Mouse (Mus musculus): ENCODE results near the gene Ndufab1. TPM values are rescaled to one million over a fixed set of nuclear protein-coding genes. Genes with fewer than 3 reads are reported as not detected.
"Not testable (repeated sequence)": the region's sequence is repeated elsewhere in the genome, so short reads cannot be mapped to it uniquely, and the experiment has no call there.

Ndufab1 gene
- 757 and 815 TPM in 2 replicates for polyA plus RNA-seq (2016; fragmentation: Nextera tagmentation; extraction: Ambion mirVana)

- Histone ChIP-seq H3K4me3 (peak within 1 kb of the TSS; percentile 75), H3K27ac (replicated peaks) (peak within 1 kb of the TSS; percentile 93), H3K27me3 (ENCODE audit: low read depth, poor library complexity, severe bottlenecking) (no peaks in the 10 kb centered on the region), H3K36me3 (peaks cover 28% of the 10 kb centered on the region), H3K9me3 (replicated peaks) (no peaks in the 10 kb centered on the region), H3K4me1 (peaks cover 17% of the 10 kb centered on the region)
- peak; percentile 88 for DNase-seq (ENCODE audit: low spot score)
- WGBS = under 1% methylated on average over 43 of the region's 43 CpGs
Observed at GRCm38 (mm10) chr7:122101747-122102244, at the start of gene Ndufab1. Gene Ndufab1 (minus strand): TSS chr7:122101886.

- no peak for DNase-seq (ENCODE audit: low spot score)
- Histone ChIP-seq H3K36me3 (peaks cover 96% of the 10 kb centered on the region), H3K27ac (replicated peaks) (no peak overlapping the region), H3K27me3 (ENCODE audit: low read depth, poor library complexity, severe bottlenecking) (no peaks in the 10 kb centered on the region), H3K9me3 (replicated peaks) (no peaks in the 10 kb centered on the region), H3K4me1 (no peaks in the 10 kb centered on the region), H3K4me3 (no peak overlapping the region)
Observed at GRCm38 (mm10) chr7:122140991-122141390, 39.3 kb upstream of the Ndufab1 start.

- WGBS = 92% methylated on average over 5 of the region's 5 CpGs
- H3K36me3 ChIP-seq = peaks cover 81% of the 10 kb centered on the region
Observed at GRCm38 (mm10) chr7:122138190-122138589, 36.5 kb upstream of the Ndufab1 start.

GRCm38 (mm10) chr7:122137071-122137470 lies 35.4 kb upstream of the Ndufab1 start:
- H3K36me3 ChIP-seq = peaks cover 72% of the 10 kb centered on the region
- H3K27me3 ChIP-seq (ENCODE audit: low read depth, poor library complexity, severe bottlenecking) = no peaks in the 10 kb centered on the region
- H3K4me1 ChIP-seq = peaks cover 10% of the 10 kb centered on the region
- no peaks in the 10 kb centered on the region for H3K9me3 ChIP-seq (replicated peaks)
- no peak overlapping the region for H3K4me3 ChIP-seq
- no peak overlapping the region for H3K27ac ChIP-seq (replicated peaks)
- DNase-seq (ENCODE audit: low spot score) = no peak

More at GRCm38 (mm10) chr7:122138190-122138589, 36.5 kb upstream of the Ndufab1 start:
- Histone ChIP-seq H3K27ac (replicated peaks) (no peak overlapping the region), H3K9me3 (replicated peaks) (no peaks in the 10 kb centered on the region), H3K27me3 (ENCODE audit: low read depth, poor library complexity, severe bottlenecking) (no peaks in the 10 kb centered on the region), H3K4me3 (no peak overlapping the region), H3K4me1 (peaks cover 8% of the 10 kb centered on the region)
- DNase-seq (ENCODE audit: low spot score) = no peak

- Histone ChIP-seq H3K4me3 (no peak overlapping the region), H3K36me3 (peaks cover 52% of the 10 kb centered on the region), H3K4me1 (peaks cover 19% of the 10 kb centered on the region), H3K27me3 (ENCODE audit: low read depth, poor library complexity, severe bottlenecking) (no peaks in the 10 kb centered on the region), H3K27ac (replicated peaks) (no peak overlapping the region), H3K9me3 (replicated peaks) (no peaks in the 10 kb centered on the region)
- 72% methylated on average over 10 of the region's 10 CpGs for WGBS
- DNase-seq (ENCODE audit: low spot score) = peak; percentile 24
Observed at GRCm38 (mm10) chr7:122135070-122135469, 33.4 kb upstream of the Ndufab1 start.

GRCm38 (mm10) chr7:122133338-122133625 lies 31.6 kb upstream of the Ndufab1 start:
- Histone ChIP-seq H3K27ac (replicated peaks) (peak overlapping the region; percentile 93), H3K4me1 (peaks cover 19% of the 10 kb centered on the region), H3K36me3 (peaks cover 49% of the 10 kb centered on the region), H3K9me3 (replicated peaks) (no peaks in the 10 kb centered on the region), H3K27me3 (ENCODE audit: low read depth, poor library complexity, severe bottlenecking) (no peaks in the 10 kb centered on the region), H3K4me3 (peak overlapping the region; percentile 94)
- WGBS = 20% methylated on average over 8 of the region's 8 CpGs
- DNase-seq (ENCODE audit: low spot score) = no peak

GRCm38 (mm10) chr7:122132497-122133337 lies 31.0 kb upstream of the Ndufab1 start, which contains the start of the genes Palb2 and Dctn5:
Gene Palb2 (minus strand): TSS chr7:122132985.
Gene Dctn5 (plus strand): TSS chr7:122133041.
- H3K27ac ChIP-seq (replicated peaks) = peak within 1 kb of the TSS; percentile 93

GRCm38 (mm10) chr7:122131834-122132233 lies 30.1 kb upstream of the Ndufab1 start:
- Histone ChIP-seq H3K27me3 (ENCODE audit: low read depth, poor library complexity, severe bottlenecking) (no peaks in the 10 kb centered on the region), H3K4me3 (peak overlapping the region; percentile 94), H3K9me3 (replicated peaks) (no peaks in the 10 kb centered on the region), H3K4me1 (peaks cover 19% of the 10 kb centered on the region), H3K36me3 (peaks cover 49% of the 10 kb centered on the region), H3K27ac (replicated peaks) (no peak overlapping the region)
- no peak for DNase-seq (ENCODE audit: low spot score)

More at GRCm38 (mm10) chr7:122132497-122133337, 31.0 kb upstream of the Ndufab1 start, which contains the start of the genes Palb2 and Dctn5:
- no peaks in the 10 kb centered on the region for H3K27me3 ChIP-seq (ENCODE audit: low read depth, poor library complexity, severe bottlenecking)
- H3K4me3 ChIP-seq = peak within 1 kb of the TSS; percentile 94
- peak; percentile 98 for DNase-seq (ENCODE audit: low spot score)
- H3K4me1 ChIP-seq = peaks cover 19% of the 10 kb centered on the region
- under 1% methylated on average over 54 of the region's 54 CpGs for WGBS
- H3K36me3 ChIP-seq = peaks cover 49% of the 10 kb centered on the region
- H3K9me3 ChIP-seq (replicated peaks) = no peaks in the 10 kb centered on the region

GRCm38 (mm10) chr7:122126946-122127345 lies 25.3 kb upstream of the Ndufab1 start:
- H3K27ac ChIP-seq (replicated peaks) = no peak overlapping the region
- H3K4me1 ChIP-seq = peaks cover 7% of the 10 kb centered on the region
- no peak overlapping the region for H3K4me3 ChIP-seq
- H3K36me3 ChIP-seq = peaks cover 78% of the 10 kb centered on the region
- no peaks in the 10 kb centered on the region for H3K9me3 ChIP-seq (replicated peaks)
- no peak for DNase-seq (ENCODE audit: low spot score)
- no peaks in the 10 kb centered on the region for H3K27me3 ChIP-seq (ENCODE audit: low read depth, poor library complexity, severe bottlenecking)
- 93% methylated on average over 11 of the region's 11 CpGs for WGBS

- H3K36me3 ChIP-seq = peaks cover 91% of the 10 kb centered on the region
- H3K4me3 ChIP-seq = no peak overlapping the region
- 77% methylated on average over 8 of the region's 8 CpGs for WGBS
- H3K9me3 ChIP-seq (replicated peaks) = no peaks in the 10 kb centered on the region
- DNase-seq (ENCODE audit: low spot score) = no peak
- H3K27ac ChIP-seq (replicated peaks) = no peak overlapping the region
- H3K27me3 ChIP-seq (ENCODE audit: low read depth, poor library complexity, severe bottlenecking) = no peaks in the 10 kb centered on the region
- no peaks in the 10 kb centered on the region for H3K4me1 ChIP-seq
Observed at GRCm38 (mm10) chr7:122125636-122126035, 23.9 kb upstream of the Ndufab1 start.

GRCm38 (mm10) chr7:122123518-122123917 lies 21.8 kb upstream of the Ndufab1 start:
- no peaks in the 10 kb centered on the region for H3K4me1 ChIP-seq
- peaks cover 95% of the 10 kb centered on the region for H3K36me3 ChIP-seq
- WGBS = 89% methylated on average over 4 of the region's 4 CpGs
- H3K27me3 ChIP-seq (ENCODE audit: low read depth, poor library complexity, severe bottlenecking) = no peaks in the 10 kb centered on the region
- H3K4me3 ChIP-seq = no peak overlapping the region
- no peak overlapping the region for H3K27ac ChIP-seq (replicated peaks)
- no peak for DNase-seq (ENCODE audit: low spot score)
- H3K9me3 ChIP-seq (replicated peaks) = no peaks in the 10 kb centered on the region

GRCm38 (mm10) chr7:122108206-122108605 lies 6.5 kb upstream of the Ndufab1 start:
- Histone ChIP-seq H3K9me3 (replicated peaks) (no peaks in the 10 kb centered on the region), H3K4me1 (no peaks in the 10 kb centered on the region), H3K27me3 (ENCODE audit: low read depth, poor library complexity, severe bottlenecking) (no peaks in the 10 kb centered on the region), H3K36me3 (peaks cover 67% of the 10 kb centered on the region), H3K4me3 (no peak overlapping the region), H3K27ac (replicated peaks) (no peak overlapping the region)
- 92% methylated on average over 6 of the region's 6 CpGs for WGBS
- no peak for DNase-seq (ENCODE audit: low spot score)

GRCm38 (mm10) chr7:122101014-122101746 lies 506 bp downstream of the Ndufab1 start:
- peaks cover 17% of the 10 kb centered on the region for H3K4me1 ChIP-seq
- H3K9me3 ChIP-seq (replicated peaks); H3K27me3 ChIP-seq (ENCODE audit: low read depth, poor library complexity, severe bottlenecking): not testable (repeated sequence)
- peak; percentile 77 for DNase-seq (ENCODE audit: low spot score)
- H3K27ac ChIP-seq (replicated peaks) = peak overlapping the region; percentile 93
- 8% methylated on average over 28 of the region's 28 CpGs for WGBS
- H3K4me3 ChIP-seq = peak overlapping the region; percentile 75
- peaks cover 30% of the 10 kb centered on the region for H3K36me3 ChIP-seq
